Mouse (Mus musculus): ENCODE measurements around the gene S1pr5. TPM values are rescaled to one million over a fixed set of nuclear protein-coding genes. Genes with fewer than 3 reads are reported as not detected.
"Not testable (repeated sequence)": the region's sequence is repeated elsewhere in the genome, so short reads cannot be mapped to it uniquely, and the experiment has no call there.

S1pr5 gene
- polyA plus RNA-seq, 1 experiment from 2014 or later, result 0.38 TPM

- peaks cover 8% of the 10 kb centered on the region for H3K4me1 ChIP-seq
- H3K36me3 ChIP-seq (replicated peaks), result no peaks in the 10 kb centered on the region
- no peak overlapping the region for H3K9ac ChIP-seq
- H3K27ac ChIP-seq, result no peak overlapping the region
- no peak for ATAC-seq (ENCODE audit: low FRiP score)
- WGBS, result 44% methylated on average over 7 of the region's 7 CpGs
- H3K4me2 ChIP-seq, result no peak overlapping the region
- no peaks in the 10 kb centered on the region for H3K9me3 ChIP-seq
- H3K4me3 ChIP-seq (replicated peaks), result no peak overlapping the region
- H3K27me3 ChIP-seq, result no peaks in the 10 kb centered on the region
Measured at GRCm38 (mm10) chr9:21213617-21214190, 34.5 kb downstream of the S1pr5 start.

DNA sequence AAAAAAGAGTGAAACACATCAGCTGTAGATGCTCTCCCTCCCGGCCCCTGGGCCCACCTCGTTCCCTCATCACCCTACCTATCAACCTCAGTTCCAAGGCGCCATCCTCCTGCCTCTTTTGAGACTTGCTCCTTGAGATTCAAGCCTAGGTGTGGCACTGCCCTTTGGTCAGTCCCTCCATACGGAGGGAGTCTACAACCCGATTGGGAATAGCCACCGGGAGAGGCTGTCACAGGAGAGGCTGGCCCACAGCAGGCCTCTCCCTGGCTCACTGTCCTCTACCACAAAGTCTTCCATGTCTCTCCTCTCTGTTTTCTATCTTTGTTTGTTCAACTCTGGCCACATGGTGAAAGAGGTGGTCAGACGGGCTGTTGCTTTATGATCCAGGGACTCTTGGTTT, 36.6 kb downstream of the S1pr5 start:
- no peak overlapping the region for H3K9ac ChIP-seq
- no peak overlapping the region for H3K27ac ChIP-seq
- H3K27me3 ChIP-seq, result no peaks in the 10 kb centered on the region
- 84% methylated on average over 7 of the region's 7 CpGs for WGBS
- H3K36me3 ChIP-seq (replicated peaks), result 0 out of 2 replicates have a peak, but pooled peaks cover 3% of the 10 kb centered on the region
- H3K4me1 ChIP-seq, result peaks cover 6% of the 10 kb centered on the region
- no peaks in the 10 kb centered on the region for H3K9me3 ChIP-seq
- no peak overlapping the region for H3K4me3 ChIP-seq (replicated peaks)
- no peak overlapping the region for H3K4me2 ChIP-seq
- ATAC-seq (ENCODE audit: low FRiP score), result no peak

DNA sequence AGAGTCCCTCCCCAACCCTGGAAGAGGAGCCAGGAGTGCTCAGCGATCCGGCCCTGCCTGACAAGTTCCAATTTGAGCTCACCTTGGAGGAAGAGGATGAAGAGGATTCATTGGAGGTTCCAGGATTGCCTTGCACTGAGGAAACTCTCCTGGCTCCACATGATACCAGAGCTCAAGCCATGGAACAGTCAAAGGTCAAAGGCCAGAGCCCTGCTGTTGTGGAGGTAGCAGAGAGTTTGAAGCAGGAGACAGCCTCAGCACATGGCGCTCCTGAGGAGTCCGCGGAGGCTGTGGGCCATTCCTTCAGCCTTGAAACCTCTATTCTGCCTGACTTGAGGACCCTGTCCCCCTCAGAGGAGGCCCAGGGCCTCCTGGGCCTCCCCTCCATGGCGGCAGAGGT, 37.4 kb downstream of the S1pr5 start:
- Histone ChIP-seq H3K27ac (no peak overlapping the region), H3K36me3 (replicated peaks) (peaks cover 3% of the 10 kb centered on the region; the same call in 1 of the 2 replicates), H3K4me1 (no peaks in the 10 kb centered on the region), H3K27me3 (no peaks in the 10 kb centered on the region), H3K4me2 (no peak overlapping the region), H3K4me3 (replicated peaks) (no peak overlapping the region), H3K9ac (no peak overlapping the region), H3K9me3 (no peaks in the 10 kb centered on the region)
- no peak for ATAC-seq (ENCODE audit: low FRiP score)
- 83% methylated on average over 6 of the region's 6 CpGs for WGBS

DNA sequence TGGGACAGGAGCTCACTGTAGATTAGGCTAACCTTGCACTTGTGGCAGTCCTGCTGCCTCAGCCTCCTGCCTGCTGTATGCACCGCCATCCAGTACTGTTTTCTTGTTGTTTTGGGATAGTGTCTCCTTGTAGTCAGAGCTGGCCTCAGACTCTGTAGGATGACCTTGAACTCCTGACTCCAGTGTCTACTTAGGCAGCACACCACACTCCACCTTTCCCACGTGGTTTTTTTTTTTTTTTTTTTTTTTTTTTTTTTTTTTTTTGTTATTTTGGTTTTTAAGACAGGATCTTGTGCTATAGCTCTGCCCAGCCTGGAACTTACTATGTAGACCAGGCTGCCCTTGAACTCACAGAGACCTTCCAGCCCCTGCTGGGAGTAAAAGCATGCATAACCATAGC, 39.6 kb downstream of the S1pr5 start:
- no peak overlapping the region for H3K4me2 ChIP-seq
- H3K27me3 ChIP-seq, result peaks cover 8% of the 10 kb centered on the region
- peaks cover 3% of the 10 kb centered on the region; the same call in 1 of the 2 replicates for H3K36me3 ChIP-seq (replicated peaks)
- WGBS, result 80% methylated on average over 2 of the region's 2 CpGs
- H3K4me3 ChIP-seq (replicated peaks), result no peak overlapping the region
- no peak overlapping the region for H3K9ac ChIP-seq
- H3K4me1 ChIP-seq, result peaks cover 9% of the 10 kb centered on the region
- ATAC-seq (ENCODE audit: low FRiP score), result no peak
- H3K27ac ChIP-seq, result no peak overlapping the region
- H3K9me3 ChIP-seq, result no peaks in the 10 kb centered on the region

GRCm38 (mm10) chr9:21206848-21207247, 41.4 kb downstream of the S1pr5 start:
- Histone ChIP-seq H3K27ac (no peak overlapping the region), H3K4me2 (no peak overlapping the region), H3K9me3 (no peaks in the 10 kb centered on the region), H3K9ac (no peak overlapping the region), H3K27me3 (peaks cover 8% of the 10 kb centered on the region), H3K4me3 (replicated peaks) (no peak overlapping the region), H3K36me3 (replicated peaks) (peaks cover 3% of the 10 kb centered on the region; the same call in 1 of the 2 replicates), H3K4me1 (peaks cover 9% of the 10 kb centered on the region)
- 91% methylated on average over 6 of the region's 6 CpGs for WGBS
- no peak for ATAC-seq (ENCODE audit: low FRiP score)

DNA sequence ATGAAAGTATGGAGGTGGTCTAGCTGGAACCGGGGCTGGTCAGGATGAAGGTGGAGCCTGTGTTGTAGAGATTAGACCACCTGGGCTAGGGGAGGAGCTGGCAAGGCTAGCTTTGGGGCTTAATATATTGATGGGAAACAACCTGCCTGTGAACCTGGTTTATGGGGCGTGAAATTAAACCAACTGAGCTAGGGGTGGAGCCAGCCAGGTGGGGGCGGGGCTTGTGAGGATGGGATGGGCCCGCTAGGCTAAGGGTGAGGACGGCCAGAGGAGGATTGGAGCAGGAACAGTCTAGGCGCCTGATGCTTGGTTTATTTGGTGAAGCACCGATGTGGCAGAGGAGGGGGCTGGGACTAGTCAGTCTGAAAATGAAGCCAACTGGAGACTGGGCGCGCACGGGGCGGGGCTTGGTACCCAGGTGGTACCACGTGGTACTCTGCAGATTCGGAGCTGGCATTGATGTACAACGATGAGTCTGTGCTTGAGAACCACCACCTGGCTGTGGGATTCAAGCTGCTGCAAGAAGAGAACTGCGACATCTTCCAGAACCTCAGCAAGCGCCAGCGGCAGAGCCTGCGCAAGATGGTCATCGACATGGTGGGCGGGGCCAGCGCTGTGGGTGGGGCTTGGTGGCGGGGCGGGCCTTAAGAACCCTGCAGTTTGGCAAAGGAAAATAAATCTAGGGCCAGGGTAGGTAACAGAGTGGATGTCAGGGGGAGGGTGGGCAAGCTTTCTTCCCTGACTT, 43.5 kb downstream of the S1pr5 start:
- H3K27me3 ChIP-seq, result peaks cover 8% of the 10 kb centered on the region
- WGBS, result 2% methylated on average over 23 of the region's 23 CpGs
- peak overlapping the region; percentile 39 for H3K4me3 ChIP-seq (replicated peaks)
- H3K9me3 ChIP-seq, result no peaks in the 10 kb centered on the region
- peaks cover 3% of the 10 kb centered on the region; the same call in 1 of the 2 replicates for H3K36me3 ChIP-seq (replicated peaks)
- peaks cover 9% of the 10 kb centered on the region for H3K4me1 ChIP-seq
- ATAC-seq (ENCODE audit: low FRiP score), result peak; percentile 63; the same call in 1 of the 2 replicates
- no peak overlapping the region for H3K27ac ChIP-seq
- H3K4me2 ChIP-seq, result peak overlapping the region; percentile 60
- peak overlapping the region; percentile 44; the same call in 1 of the 2 replicates for H3K9ac ChIP-seq

DNA sequence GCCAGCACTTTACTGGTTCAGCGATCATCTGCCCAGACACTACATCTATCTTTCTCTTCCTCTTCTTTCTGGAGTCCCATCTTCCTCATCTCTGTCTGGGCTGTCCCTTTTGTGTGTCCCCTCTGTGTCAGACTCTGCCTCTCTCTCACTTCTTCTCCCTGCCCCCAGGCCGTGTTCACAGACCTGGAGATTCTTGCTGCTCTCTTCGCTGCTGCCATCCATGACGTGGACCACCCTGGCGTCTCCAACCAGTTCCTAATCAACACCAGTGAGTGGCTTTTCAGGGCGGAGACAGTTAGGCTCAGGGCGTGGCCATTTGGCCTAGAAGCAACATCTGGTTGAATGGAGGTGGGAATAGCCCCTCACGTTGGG, 44.1 kb downstream of the S1pr5 start:
- H3K36me3 ChIP-seq (replicated peaks), result peaks cover 3% of the 10 kb centered on the region; the same call in 1 of the 2 replicates
- H3K4me1 ChIP-seq, result peaks cover 9% of the 10 kb centered on the region
- peak overlapping the region; percentile 60; the same call in 1 of the 2 replicates for H3K4me2 ChIP-seq
- no peak overlapping the region for H3K4me3 ChIP-seq (replicated peaks)
- no peaks in the 10 kb centered on the region for H3K9me3 ChIP-seq
- WGBS, result 24% methylated on average over 8 of the region's 8 CpGs
- H3K27me3 ChIP-seq, result peaks cover 8% of the 10 kb centered on the region
- H3K9ac ChIP-seq, result no peak overlapping the region
- H3K27ac ChIP-seq, result no peak overlapping the region
- no peak for ATAC-seq (ENCODE audit: low FRiP score)

DNA sequence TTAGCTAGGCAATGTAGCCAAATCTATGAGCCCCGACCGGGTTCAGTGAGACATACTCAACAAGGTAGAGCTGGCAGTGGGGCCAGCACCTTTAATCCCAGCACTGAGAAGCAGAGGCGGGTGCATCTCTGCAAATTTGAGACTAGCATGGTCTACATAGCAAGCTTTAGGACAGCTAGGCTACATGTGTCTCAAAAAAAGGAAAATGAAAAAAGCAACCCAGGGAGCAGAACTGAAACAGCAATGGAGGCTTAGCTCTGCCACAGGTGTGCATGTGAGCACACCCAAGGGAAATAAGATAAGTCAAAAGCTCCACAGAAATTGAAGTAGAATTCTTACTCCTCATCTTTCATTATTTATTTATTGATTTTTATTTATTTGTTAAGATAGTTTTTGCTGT, 49.3 kb downstream of the S1pr5 start:
- Histone ChIP-seq H3K9ac (no peak overlapping the region), H3K4me2 (no peak overlapping the region; the same call in 1 of the 2 replicates), H3K27me3 (no peaks in the 10 kb centered on the region), H3K4me3 (replicated peaks) (no peak overlapping the region), H3K9me3 (no peaks in the 10 kb centered on the region), H3K4me1 (peaks cover 36% of the 10 kb centered on the region), H3K36me3 (replicated peaks) (no peaks in the 10 kb centered on the region), H3K27ac (no peak overlapping the region)
- 75% methylated on average over 3 of the region's 3 CpGs for WGBS
- no peak for ATAC-seq (ENCODE audit: low FRiP score)

DNA sequence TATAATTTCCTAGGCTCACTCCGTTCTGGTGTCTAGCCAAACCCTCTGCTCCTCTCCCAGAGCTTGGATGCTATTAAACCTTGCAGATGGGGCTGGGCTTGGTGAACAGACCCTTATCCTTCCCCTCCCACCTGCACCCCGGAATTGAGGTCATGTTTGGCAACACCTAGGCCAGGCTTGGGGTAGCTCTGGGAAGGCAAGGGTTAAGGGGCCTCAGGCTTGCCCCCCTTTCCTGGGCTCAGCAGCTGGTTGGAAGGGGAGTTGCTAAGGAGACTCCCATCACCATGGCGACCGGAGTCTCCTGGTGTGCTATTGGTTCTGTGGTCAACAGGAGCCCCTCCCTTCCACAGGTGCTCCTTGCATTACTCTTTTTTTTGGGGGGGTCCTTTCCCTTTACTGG, 50.3 kb downstream of the S1pr5 start:
- Histone ChIP-seq H3K36me3 (replicated peaks) (no peaks in the 10 kb centered on the region), H3K4me3 (replicated peaks) (peak overlapping the region; percentile 48), H3K9ac (no peak overlapping the region), H3K4me1 (peaks cover 36% of the 10 kb centered on the region), H3K9me3 (no peaks in the 10 kb centered on the region), H3K4me2 (peak overlapping the region; percentile 66), H3K27me3 (no peaks in the 10 kb centered on the region), H3K27ac (no peak overlapping the region)
- WGBS, result 10% methylated on average over 4 of the region's 4 CpGs
- ATAC-seq (ENCODE audit: low FRiP score), result peak; percentile 87

GRCm38 (mm10) chr9:21196521-21197433, 51.5 kb downstream of the S1pr5 start:
- peak; percentile 67 for ATAC-seq (ENCODE audit: low FRiP score)
- H3K27me3 ChIP-seq, result no peaks in the 10 kb centered on the region

GRCm38 (mm10) chr9:21195736-21196505, 52.3 kb downstream of the S1pr5 start:
- H3K4me3 ChIP-seq (replicated peaks); H3K27ac ChIP-seq; H3K4me2 ChIP-seq; H3K27me3 ChIP-seq; H3K36me3 ChIP-seq (replicated peaks); H3K9me3 ChIP-seq; H3K9ac ChIP-seq: not testable (repeated sequence)
- peaks cover 36% of the 10 kb centered on the region for H3K4me1 ChIP-seq
- peak; percentile 24; the same call in 1 of the 2 replicates for ATAC-seq (ENCODE audit: low FRiP score)
- 49% methylated on average over 7 of the region's 7 CpGs for WGBS

More at GRCm38 (mm10) chr9:21196521-21197433, 51.5 kb downstream of the S1pr5 start:
- no peaks in the 10 kb centered on the region for H3K36me3 ChIP-seq (replicated peaks)
- H3K4me3 ChIP-seq (replicated peaks), result peak overlapping the region; percentile 48
- H3K27ac ChIP-seq, result peak overlapping the region; percentile 69
- peaks cover 36% of the 10 kb centered on the region for H3K4me1 ChIP-seq
- 23% methylated on average over 19 of the region's 19 CpGs for WGBS
- H3K9me3 ChIP-seq, result no peaks in the 10 kb centered on the region
- peak overlapping the region; percentile 64 for H3K9ac ChIP-seq
- peak overlapping the region; percentile 66 for H3K4me2 ChIP-seq

Measured in forebrain, embryonic 12.5 days (tissue).